Mouse (Mus musculus) stomach, postnatal 0 days (tissue): Measurements from ENCODE around the gene Grcc10.

Experiments used
- CTCF ChIP-seq: IDR thresholded peaks from 2 replicates; pipeline ENCODE4 v1.5.1; 2016; ENCODE audit warnings: antibody characterized with exemption, low read depth, mild to moderate bottlenecking, moderate library complexity
- EP300 ChIP-seq: optimal IDR thresholded peaks from 2 replicates; pipeline ENCODE3; 2016; ENCODE audit warnings: antibody characterized with exemption

GRCm38 (mm10) chr6:124743647-124744046 lies 2.5 kb upstream of the Grcc10 start:
- TF ChIP-seq CTCF (no peak), EP300 (no peak)
